Mouse (Mus musculus): ENCODE measurements around the gene Tmem184b.
A peak's percentile ranks its signal among the peaks of the same experiment; 100 is the strongest.

Tmem184b gene

DNA sequence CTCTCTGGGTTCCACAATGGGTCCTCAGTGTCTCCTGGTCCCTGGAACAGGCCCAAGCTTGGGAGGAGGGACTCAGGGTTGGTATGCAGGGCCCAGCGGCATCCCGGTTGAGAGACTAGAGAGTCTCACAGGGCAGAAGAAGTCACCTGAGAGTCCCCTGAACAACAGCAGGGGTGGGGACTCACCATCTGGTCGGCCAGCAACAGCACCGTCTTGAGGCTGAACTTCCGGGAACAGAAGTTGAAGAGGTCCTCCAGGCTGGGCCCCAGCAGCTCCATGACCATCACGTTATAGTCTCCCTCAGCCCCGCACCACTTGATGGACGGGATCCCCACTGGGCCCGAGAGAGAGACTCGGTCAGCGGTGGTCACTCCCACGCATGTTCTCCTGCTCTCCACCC lies 26.2 kb upstream of the Tmem184b start:
- DNase-seq = no peak

DNA sequence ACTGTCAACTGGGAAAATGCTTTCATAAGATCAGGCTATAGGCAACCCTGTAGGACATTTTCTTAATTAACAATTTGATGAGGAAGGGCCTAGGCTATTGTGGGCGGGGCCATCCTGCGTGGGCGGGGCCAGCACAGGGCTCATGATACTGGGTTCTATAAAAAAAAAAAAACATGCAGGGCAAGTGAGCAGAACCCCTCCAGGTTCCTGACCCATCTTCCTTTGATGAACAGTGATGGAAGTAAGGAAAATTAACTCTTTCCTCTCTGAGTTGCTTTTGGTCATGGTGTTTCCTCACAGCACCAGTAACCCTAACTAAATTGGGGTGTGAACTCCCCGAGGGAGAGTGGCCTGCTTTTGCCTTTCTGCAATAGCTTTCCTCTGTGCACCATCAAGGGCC lies 25.2 kb upstream of the Tmem184b start:
- no peak for DNase-seq

DNA sequence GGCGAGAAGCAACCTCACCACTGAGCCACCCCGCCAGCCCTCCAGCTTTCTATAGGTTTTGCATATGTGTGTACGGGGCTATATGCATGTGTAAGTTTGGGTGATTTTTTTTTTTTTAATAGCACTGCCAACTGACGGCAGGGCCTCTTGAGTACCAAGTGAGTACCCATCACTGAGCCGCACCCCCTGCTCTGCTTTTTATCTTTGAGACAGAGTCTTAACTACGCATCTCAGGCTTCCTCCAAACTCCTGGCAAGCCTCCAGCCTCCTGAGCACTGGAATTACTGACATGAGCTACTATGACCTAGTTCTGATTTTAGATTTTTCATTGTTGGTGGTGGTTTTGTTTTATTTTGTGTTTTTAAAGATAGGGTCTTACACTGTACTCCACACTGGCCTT lies 24.1 kb upstream of the Tmem184b start:
- no peak for DNase-seq

DNA sequence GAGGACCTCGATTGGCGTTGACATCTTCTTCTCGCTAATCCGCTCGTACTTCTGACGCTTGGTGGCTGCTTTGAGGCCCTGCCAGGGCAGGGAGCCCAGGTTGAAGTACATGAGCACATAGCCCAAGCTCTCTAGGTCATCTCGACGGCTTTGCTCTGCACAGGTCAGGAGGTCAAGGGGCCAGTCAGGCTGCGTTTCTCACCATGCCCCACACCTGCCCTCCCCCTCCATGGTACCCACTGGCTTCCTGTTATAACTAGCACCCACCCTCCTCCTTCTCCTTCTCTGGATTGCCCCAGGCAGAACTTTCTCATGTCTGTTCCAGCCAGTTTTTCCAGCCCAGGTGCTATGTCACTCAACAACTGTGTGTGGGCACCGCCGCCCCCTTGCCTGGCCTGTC lies 22.1 kb upstream of the Tmem184b start:
- DNase-seq = no peak

DNA sequence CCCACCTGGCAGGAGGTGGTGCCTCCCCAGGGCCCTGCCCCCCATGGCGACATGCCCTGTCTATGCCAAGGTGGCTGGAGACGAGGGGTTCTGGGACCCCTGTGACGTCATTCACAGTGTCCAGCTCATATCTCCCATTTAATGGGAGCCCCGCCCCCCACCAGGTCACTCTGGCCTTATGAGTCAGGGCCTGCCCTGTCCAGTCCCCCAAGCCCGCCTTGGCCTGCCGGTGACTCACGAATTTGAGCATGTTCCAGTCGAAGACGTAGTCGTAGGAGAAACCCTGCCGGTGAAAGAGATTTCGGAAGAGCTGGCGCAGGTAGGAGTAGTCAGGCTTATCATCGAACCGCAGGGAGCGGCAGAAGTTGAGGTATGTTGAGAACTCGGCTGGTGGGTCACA lies 21.2 kb upstream of the Tmem184b start:
- DNase-seq = no peak

DNA sequence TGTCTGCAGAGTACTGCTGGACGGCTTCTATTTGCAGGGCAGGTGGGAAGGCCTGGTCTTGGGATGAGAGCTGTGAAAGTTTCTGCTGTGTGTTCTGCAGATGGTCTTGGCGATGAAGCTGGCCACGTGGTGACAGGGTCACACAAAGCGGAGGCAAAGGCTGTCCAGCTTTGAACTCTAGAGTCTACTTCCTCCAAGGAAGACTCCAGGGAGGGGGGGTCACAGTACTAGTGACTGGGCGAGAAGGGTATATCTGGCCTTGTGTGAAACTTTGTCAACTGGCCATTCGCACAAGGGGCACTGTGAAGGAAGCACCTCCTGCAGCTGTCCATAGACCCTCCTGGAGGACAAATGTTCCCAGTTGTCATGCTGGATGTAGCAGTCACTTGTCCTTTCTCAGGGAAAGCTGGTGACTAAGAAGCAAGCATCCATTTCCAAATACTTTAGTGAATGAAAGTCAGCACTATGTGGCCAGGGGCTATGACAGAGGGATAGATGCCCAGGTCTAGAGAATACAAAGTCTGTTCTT lies 19.4 kb upstream of the Tmem184b start:
- DNase-seq = no peak

DNA sequence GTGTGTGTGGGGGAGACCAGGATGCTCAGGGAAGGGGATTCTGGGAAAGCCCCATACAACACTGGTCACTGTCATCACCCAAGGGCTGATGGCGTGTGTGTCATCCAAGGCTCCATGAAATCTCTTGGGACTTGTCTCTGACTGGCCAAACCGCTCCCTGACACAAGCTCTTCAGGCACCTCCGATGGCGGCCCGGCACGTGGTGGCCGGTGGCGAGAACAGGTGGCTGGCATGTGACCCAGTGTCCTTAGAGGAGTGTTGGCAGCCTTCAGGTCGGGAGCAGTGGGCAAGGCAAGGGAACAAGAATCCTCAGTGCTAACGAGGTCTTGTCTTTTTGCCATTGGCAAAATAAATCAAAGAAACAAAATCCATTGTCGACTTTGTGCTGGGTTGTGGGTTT lies 15.3 kb upstream of the Tmem184b start:
- peak in 1 of 2 experiments; percentile 18 for DNase-seq

DNA sequence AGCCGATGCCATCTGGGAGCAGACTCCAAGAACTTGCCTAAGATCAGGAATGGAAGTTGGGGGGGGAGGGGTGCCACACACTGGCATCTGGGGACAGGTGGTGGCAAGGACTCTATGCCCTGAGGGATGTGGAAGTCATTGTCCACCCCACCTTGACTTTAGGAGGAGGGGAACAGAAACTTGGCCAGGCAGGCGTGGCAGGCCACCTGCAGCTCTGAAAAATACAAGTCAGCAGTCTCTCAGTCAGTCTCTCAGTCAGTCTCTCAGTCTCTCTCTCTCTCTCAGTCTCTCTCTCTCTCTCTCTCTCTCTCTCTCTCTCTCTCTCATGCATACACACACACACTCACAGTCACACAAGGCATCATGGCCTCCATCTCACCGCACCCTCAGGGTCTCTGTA lies 14.9 kb upstream of the Tmem184b start:
- DNase-seq = no peak

DNA sequence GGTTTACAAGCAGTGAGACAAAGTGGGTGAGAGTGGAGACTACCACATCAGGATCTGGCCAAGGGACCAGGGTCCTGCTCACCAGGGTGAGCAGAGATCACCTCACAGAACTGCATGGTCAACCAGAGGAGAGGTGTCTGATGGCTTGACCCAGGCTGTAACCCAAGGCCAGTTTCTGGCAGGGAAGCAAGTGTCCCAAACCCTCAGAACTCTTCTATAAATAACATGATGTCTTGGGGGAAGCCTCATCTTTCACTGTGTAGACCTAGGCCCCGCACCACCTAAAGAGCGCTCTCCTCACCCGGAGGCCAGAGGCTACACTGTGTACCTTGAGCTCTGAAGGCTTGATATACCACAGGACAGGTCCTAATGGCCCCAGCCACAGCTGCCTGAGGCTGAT lies 14.0 kb upstream of the Tmem184b start:
- DNase-seq = no peak

DNA sequence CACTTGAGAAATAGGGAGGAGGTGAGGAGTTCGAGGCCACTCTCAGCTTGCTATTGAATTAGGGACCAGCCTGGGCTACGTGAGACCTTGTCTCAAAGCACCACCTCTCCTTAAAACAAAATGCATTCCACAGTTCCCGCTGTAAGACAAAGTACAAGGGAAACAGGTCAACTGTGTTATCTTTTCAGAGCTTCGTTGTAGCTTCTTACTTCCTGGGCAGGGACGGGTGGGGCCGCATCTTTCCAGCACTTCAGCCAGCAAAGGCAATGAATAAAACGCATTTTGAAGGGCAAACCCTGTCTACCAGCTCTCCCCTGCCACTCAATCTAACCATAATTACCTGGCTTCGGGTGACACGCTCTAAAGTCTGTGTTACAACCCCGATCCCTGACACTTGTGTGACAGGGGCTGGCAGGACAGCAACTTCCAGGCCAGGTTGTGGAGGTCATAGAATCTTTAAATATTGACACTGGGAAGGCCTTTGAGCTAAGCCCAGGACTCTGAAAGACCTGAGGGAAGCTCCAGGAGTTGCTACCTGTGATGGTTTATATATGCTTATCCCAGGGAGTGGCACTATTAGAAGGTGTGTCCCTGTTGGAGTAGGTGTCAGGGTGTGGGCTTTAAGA lies 13.2 kb upstream of the Tmem184b start:
- DNase-seq = no peak

DNA sequence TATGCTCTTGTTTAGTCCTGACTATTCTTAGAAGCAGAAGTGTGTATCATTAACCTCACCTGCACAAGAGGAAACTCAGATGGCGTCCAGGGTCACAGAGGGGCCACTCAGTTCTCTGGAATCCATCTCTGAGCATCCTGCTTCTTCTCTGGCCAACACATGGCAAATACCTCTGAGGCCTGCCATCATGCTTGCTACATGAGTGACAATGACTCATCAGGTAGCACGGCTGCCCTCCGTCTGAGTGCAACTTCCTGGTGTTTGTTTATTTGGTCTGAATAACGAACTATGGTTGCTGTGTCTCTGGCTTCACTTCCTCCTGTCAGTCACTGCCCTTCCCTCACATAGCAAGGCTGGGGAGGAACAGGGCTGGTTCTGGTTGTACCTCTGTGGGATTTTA lies 11.1 kb upstream of the Tmem184b start:
- no peak for DNase-seq

DNA sequence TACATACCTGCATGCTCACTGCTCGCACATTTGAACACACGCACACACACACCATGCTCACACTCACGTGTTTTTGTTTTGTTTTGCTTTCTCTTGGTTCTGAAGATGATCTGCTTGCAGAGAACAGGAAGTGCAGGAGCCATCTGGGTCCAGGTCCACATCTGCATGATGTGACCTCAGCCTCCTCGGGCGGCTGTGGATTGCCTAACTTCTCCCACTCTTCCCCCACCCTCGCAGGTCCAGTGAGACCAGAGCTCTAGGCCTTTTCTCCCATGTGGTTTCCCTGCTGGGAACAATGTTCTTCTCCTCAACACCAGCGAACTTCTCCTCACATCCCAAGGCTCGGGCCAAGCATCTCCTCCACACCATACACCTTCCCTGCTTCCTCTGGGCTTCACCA lies 10.4 kb upstream of the Tmem184b start:
- DNase-seq = no peak

DNA sequence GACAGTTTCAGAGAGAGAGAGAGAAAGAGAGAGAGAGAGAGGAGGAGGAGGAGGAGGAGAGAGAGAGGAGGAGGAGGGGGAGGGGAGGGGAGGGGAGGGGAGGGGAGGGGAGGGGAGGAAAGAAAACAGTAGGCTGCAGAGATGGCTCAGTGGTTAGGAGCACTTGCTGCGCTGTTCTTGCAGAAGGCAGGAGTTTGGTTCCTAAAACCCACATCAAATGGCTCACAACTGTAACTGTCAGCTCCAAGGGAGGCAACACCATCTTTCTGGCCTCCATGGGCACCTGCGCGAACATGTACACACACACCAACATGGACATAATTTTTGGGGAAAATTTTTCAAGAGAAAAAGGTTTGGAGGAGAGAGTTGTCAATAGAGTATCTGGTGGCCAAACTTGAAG lies 9.8 kb upstream of the Tmem184b start:
- no peak for DNase-seq

DNA sequence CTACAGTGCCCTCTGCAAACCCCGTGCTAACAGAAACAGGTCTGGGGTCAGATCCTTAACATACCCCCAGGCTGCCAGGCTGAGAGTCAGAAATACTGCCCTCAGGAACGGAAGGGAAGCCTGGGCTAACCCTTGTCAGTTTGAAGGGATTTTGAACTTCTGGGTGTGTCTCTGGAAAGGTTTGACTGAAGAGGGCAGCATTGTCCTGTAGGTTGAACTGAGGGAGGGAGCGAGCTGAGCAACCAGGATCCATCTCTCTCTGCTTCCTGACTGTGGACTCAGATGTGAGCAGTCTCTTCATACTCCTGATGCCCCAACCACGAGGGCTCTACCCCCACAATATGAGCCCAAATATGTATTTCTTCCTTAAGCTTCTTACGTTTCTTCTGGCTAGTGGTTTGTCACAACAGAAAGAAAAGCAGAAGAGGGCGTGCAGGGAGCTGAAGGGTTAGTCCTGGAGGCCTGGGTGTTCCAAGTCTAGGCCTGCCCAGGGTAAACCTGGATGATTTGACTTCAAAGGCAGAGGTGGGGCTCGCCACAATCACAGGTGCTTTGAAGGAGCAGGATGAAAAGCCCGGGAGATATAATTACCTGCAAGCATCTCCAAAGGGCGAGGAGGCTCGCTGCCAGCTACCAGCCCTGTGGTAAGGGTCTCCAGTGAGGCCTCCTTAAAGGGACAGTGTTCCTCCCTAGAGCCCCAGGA lies 8.1 kb upstream of the Tmem184b start:
- DNase-seq = no peak

DNA sequence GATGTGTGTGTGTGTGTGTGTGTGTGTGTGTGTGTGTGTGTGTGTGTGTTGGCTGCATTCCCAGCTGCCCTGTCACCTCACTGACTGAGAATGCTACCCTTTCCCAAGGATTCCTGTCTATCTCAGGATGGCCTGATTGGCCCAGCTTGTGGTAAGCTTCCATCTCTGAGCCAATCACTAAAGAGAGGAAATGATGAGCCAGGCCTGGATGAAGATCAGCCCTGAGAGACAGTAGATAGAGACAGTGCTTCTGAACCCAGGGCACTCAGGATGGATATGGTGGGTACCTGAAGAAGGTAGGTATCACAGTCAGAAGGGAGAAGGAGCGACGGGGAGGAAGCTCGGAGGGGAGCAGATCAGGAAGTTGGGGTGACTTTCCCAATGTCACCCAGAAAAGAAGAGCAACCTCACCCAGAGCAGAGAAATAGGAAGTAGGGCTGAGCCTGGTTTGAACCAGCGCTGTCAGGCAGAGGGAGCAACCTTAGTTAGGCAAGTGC lies 5.8 kb upstream of the Tmem184b start:
- DNase-seq = no peak

DNA sequence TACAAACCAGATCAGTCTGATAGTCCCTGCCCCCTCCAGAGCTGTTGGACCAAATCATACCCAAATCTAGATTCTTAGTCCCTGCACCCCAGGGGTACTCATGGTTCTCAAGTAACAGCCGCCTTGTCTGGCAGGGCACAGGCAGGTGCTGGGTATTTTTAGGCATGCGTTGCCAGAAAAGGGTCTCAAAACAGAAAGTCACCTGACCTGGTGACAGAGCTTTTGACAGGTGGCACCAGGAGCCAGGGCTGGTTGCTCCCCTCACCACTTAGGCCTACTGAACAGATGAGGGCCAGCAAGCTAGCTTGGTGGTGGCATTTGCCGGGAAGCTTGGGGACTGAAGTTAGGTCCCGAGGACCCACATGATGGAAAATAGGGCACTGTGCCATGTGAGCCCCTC lies 3.2 kb upstream of the Tmem184b start:
- DNase-seq = no peak

DNA sequence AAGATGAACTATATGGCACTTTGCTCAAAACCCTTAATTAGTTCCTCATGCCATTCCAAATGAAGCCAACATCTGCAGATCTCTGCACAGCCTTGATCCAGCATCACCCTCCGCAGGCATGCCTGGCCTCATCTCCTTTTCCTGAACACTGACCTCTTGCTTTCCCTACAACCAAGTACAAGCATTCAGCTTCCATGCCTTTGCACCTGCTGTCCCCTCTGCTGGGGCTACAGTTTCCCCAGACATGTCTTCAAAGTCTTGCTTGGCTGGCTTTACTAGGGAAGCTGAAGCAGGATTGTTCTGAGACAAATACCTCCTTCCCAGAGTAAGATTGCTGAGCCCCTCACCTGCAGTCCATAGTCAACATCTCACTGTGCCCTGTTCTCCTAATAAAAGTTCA lies 908 bp upstream of the Tmem184b start:
- no peak for DNase-seq

DNA sequence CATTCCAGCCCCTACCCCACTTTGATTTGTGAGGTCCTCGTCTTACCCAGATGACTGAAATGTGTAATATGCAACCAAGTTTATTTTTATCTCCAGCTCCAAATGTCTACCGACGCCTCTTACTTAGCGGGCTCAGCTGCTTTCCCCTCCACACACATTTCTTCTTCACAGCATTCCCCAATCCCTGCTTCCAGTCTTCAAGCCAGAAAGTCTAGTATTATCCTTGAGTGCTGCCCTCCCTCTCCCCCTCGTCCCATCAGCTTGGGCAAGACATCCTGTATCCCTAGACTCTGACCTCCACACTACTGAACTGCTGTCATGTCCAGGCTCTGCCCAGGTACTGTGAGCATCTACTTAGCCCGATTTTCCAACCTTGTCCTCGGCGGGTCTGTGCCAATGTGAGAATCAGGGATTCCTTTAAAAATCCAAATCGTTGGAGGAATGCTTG lies 418 bp upstream of the Tmem184b start:
- peak in 1 of 2 experiments; percentile 33 for DNase-seq

DNA sequence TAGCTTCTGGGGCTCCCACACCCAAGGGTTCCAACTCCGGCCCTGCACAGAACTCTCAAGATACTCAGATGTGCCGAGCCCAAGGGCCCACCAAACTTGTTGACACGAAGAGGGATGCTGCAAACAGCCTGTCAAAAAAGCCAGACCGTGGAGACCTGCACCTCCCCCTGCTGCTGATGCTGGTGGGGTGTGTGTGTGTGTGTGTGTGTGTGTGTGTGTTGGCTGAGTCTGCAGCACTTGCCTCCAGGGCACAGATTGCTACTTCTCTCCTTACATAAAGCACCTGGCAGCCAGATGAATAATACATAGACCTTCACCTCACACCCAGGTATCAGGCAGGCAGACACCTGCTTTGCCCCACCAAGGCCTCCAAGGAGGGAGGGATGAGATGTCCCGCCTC lies 1.2 kb downstream of the Tmem184b start:
- DNase-seq = no peak

DNA sequence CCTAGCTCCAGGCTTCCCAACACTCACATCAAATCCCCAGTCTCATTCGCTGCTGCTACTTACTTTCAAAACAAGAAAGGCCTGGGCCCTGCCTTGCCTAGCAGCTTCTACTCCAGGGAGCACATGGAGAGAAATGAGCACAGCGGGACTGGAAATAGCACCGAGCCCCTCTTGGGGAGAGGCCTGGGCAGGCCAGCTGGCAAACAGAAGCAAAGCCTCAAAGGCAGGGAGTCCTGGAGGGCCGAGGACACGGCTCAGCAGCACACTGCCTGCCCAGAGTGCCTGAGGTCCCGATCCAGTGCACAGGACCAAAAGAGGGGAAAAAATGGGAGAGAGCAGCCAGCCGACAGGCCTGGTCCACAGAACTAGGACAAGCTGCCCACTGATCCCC lies 2.4 kb downstream of the Tmem184b start:
- peak in 1 of 2 experiments; percentile 23 for DNase-seq

DNA sequence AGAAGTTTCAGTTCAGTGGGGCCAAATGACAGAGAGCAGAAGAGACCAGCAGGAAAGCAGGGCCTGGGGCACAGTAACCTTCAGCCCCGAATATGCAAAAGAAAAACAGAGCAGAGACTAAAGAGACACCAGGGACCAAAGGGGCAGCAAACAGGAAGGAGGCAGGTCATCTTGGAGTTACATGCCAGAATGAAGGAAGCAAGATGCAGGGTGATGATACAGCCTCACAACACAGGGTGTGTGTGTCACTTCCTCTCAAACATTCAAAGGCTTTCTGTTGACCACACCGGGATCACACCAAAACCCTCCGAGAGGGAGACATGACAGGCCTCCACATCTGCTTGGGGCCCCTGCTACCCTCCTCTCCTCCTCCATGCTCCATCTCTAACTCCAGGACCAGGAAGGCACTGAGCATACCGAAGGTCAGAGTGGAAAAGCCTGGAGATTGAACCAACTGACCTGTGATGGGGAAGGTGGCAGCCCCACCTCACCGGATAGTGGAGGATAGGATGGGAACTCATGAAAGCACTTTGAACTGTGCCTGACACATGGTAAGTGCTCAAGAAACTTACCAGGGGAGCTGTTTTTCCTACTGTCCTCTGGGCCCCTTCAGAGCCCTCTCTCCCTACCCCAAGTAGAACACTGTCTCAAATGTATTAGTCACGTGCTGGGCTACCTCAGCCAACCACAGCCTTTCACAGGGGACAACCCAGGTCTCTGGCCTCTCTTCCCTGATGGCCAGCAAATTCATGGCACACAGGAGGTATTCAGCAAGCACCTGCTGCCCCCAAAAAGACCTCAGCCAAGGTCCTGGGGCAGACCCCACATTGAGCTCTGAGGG lies 3.0 kb downstream of the Tmem184b start:
- DNase-seq = no peak

DNA sequence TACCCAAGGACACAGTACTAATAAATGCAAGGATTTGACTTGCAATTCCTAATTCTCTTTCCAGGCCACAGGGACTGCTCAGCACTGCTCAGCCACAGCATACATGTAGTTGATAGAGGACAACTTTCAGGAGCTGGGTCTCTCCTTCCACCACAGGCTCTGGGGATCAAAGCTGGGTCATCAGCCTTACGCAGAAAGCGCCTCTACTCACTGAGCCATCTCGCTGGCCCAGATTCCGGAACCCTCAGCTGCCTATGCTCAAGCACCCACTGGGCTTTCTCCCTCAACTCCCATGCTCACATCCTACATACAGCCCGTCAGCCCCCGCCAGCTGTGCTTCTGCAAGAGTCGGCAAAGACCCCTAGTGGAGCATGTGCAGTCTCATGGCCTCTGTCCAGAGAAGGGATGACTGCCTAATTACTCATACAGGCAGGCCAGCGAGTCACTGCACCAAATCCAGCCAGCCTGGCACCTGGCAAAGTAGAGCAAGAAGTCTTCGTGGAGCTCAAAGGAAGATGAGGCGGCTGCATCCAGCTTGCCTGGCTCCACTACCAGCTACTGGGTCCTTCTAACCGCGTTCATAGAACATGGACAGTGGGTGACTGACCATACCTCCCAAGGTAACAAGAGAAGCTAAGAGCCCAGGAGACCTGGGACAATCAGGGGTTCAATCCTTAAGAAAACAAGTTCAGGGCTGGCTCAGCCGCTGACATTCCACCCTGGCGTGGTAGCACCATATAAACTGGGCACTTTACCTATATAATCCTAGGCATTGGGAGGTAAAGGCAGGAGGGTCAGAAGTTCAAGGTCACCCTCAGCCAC lies 3.9 kb downstream of the Tmem184b start:
- DNase-seq = no peak

DNA sequence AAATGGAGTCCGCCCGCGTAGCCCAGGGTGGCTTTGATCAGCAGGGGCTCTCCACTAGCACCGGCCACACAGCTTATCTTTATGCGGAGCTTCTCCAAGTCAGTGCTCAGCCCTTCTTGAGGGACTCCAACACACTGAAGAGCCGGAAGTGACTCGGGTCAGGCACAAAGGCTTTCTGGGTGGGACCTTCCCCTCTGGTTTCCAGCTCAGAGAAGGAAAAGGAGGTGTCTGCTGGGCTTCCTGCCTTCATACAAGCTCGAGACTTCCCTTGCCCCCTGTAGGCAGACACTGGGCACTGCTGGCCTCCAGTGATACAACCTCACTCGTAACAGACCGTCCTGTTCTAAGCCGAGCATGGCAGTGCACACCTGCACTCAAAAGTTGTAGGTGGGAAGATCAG lies 6.6 kb downstream of the Tmem184b start:
- no peak for DNase-seq

Data from cerebellum, adult 18-20 months (tissue).